Mouse (Mus musculus): ENCODE measurements around the gene Cdk17.
A peak's percentile ranks its signal among the peaks of the same experiment; 100 is the strongest.
"Not testable (repeated sequence)": the region's sequence is repeated elsewhere in the genome, so short reads cannot be mapped to it uniquely, and the experiment has no call there.

The Cdk17 gene

DNA sequence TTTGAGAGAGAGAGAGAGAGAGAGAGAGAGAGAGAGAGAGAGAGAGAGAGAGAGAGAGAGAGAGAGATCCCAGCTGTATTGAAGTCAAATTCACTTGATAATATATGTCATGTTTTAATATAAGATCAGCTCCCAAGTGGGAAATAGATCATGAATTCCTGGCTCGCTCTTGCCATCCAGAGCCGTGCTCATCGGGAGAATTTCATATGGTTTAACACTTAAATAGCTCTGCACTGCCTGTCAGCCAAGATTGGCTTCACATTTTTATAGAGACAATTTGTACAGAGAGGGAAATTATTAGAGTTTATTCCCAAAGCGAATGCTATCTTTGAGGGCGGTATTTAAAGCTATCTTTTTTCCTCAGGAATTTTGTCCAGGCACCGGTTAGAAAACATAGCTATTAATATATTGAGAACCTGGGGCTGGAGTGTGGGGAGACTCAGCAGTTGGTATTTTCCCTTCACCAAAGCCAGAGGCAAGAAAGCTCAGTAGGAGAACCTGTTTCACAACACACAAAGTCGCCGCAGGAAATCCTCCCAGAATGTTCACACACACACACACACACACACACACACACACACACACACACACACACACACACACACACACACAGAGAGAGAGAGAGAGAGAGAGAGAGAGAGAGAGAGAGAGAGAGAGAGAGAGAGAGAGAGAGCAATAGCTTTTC, 17.9 kb upstream of the Cdk17 start:
- DNase-seq (ENCODE audit: extremely low read depth, low read depth) = no peak

DNA sequence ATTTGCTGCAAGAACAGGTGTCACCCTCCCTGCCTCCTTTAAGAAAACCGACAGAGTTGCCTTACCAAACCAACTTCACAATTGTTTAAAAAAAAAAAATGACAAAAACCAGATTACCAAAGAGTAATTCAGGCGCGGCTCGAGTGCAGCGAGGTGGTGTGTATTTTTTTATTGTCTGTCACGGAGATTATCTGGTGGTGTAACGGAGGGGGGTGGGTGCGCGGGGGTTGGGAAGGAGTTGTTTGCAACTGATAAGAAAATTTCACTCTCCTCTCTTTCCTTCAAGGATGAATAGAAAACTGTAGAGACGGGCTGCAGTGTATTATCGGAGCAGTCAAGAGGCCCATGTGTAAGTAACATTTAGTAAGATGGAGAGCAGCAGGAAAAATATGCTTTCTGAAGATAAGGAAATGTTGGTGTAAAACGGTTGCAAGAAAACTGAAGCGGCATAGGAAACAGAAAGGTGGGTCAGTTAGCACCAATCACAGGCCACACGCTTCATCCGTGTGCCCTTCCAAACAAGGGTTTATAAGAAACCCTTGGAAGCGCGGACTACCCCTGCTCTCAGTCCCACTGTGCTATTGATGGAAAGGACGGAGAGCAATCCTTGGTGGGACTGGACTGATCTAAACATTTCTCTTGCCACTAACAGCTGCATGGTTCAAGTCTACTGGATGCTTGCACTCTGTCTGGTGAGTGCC, 17.2 kb upstream of the Cdk17 start:
- peak; percentile 99 for DNase-seq (ENCODE audit: extremely low read depth, low read depth)

DNA sequence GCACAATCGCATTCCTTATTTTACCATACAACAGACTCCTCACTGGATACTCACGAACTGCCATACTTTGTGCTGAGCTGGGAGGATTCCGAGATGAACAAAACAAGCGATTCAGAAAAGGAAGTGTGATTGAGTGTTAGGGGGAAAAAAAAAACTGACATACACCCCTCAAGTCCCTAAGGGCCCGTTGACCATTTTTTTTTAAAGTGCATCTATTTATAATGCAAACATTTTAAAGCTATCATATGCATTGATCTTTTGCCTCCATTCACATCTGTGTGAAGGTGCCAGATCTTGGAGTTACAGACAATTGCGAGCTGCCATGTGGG, 16.7 kb upstream of the Cdk17 start:
- DNase-seq (ENCODE audit: extremely low read depth, low read depth) = no peak

DNA sequence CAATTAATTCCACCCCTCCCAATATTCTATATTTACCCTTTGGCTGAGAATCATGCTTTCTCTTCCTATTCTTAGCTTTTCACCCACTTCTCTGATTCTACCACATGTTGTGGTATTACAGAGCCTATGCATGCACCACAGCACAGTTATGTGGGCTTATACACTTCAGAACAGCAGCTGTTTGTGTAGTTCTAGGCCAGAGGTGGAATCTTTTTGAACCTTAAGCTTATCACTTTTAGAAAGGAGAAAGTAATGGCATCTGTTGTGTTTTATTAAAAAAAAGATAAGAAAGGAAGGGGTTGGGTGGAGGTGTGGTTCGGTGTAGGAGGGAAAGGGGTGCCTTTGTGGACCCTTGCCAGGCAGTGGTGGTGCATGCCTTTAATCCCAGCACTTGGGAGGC, 16.1 kb upstream of the Cdk17 start:
- DNase-seq (ENCODE audit: extremely low read depth, low read depth) = peak; percentile 77

DNA sequence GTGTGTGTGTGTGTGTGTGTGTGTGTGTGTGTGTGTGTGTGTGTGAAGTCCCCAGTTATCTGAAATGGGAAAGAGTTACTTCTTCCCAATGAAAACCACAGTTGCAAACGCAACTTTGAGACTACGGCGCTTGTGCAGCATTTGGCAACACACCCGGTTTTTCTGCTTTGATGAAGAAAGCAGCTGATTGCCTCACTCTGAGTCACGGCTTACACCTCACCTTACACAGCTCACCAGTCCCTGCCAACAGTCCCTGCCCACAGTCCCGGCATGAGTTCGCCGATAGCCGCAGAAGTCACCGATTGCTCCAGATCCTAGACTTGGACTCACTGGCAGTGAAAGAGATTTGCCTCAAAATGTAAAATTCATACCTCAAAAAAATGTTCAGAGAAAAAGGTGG, 15.6 kb upstream of the Cdk17 start:
- peak; percentile 66 for DNase-seq (ENCODE audit: extremely low read depth, low read depth)

DNA sequence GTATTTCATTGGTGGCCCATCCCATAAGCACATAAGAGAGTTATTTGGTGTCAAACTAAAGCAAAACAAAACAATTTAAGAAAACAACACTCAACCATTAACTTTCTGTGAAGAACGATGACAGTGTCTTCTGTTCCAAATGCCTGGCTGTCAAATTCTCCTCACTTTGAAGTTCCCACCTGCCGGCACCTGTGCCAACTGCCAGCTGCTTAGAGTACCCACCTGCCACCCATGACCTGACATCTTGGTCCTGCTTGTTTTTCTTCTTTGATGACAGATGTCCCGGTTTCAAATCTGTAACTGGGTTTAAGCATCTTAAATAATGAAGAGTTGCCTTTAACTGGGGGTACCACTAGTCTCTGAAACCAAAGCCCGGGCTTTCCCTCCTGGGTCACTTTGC, 14.1 kb upstream of the Cdk17 start:
- DNase-seq (ENCODE audit: extremely low read depth, low read depth) = no peak

DNA sequence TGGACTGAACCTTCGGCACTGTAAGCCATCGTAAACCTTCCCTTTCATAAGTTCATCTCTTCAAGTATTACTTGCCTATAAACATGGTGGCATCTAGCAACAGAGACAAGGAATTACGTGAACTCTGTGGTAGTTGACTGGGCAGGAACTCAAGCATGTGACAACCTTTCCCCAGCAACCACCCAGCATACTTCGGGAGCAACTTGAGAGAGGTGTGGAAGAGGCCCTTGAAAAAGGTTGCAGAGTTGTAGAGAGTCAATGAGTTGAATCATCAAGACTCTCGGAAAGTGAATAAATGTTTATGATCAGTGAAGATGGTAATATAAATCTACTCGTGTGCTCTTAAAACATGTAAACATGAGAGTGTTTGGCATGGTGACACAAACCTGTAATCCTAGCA, 13.0 kb upstream of the Cdk17 start:
- no peak for DNase-seq (ENCODE audit: extremely low read depth, low read depth)

DNA sequence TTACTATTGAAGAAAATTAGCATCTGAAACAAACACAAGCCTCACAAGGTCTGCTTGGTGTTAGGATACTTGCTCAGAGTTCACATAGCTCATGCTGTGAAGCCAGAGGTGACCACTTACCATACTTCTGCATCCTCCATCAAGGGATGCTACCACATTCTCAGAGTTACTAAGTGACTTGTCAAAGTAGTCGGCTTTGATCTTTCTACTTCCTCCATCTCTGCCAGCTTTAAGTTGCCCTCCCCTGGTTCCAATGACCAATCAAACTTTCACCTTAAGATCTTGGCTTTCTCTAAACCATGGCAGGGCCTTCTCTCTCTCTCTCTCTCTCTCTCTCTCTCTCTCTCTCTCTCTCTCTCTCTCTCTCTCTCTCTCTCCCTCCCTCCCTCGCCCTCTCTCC, 11.1 kb upstream of the Cdk17 start:
- DNase-seq (ENCODE audit: extremely low read depth, low read depth) = no peak

DNA sequence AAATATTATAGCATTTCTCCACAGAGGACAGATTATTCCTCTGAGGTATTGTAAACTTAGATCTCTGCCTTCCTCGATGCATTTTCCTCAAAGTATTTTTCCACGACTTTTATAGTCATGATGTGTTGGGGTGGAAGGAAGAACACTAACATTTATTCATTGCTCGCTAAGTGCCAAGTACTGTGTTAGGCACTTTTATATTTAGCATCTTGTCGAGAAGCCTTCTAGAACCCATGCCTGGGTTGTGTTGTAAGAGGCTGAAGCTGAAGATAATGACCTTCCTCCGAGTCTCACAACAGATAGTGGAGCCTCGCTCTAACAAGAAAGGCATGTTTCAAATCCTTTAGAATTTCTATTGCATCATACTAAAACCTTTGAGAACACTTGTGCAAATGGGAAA, 8.9 kb upstream of the Cdk17 start:
- no peak for DNase-seq (ENCODE audit: extremely low read depth, low read depth)

DNA sequence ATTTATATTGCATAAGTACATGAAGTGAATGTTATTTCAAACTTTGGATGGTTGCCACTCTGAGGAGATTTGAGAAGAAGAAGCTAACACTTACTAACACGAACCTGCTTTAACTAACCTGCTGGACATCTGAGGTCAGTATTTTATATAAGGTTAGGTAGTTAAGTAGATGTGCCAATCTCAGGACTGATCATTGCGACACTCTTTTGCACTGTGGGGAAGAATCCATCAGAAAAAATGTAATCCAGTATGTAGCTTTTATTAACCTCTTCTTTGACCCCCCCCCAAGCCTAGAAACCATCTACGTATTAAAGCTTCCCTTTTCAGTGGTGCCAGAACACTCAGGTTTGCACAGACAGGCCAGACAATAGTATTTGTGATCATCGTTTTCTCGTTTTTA, 8.0 kb upstream of the Cdk17 start:
- DNase-seq (ENCODE audit: extremely low read depth, low read depth) = no peak

DNA sequence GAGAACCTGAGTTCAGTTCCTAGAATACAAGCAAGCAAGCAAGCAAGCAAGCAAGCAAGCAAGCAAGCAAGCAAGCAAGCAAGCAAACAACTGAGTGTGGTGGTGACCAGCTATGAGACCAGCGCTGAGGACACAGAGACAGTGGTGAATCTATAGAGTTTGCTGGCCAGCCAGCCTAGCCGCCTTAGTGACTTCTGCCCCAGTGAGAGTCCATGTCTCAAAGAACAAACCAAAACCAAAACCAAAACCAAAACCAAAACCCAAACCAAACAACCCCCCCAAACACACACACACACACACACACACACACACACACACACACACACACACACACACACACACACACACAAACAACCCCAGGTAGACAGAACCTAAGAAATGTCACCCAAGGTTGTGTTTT, 7.3 kb upstream of the Cdk17 start:
- DNase-seq (ENCODE audit: extremely low read depth, low read depth) = not testable (repeated sequence)

DNA sequence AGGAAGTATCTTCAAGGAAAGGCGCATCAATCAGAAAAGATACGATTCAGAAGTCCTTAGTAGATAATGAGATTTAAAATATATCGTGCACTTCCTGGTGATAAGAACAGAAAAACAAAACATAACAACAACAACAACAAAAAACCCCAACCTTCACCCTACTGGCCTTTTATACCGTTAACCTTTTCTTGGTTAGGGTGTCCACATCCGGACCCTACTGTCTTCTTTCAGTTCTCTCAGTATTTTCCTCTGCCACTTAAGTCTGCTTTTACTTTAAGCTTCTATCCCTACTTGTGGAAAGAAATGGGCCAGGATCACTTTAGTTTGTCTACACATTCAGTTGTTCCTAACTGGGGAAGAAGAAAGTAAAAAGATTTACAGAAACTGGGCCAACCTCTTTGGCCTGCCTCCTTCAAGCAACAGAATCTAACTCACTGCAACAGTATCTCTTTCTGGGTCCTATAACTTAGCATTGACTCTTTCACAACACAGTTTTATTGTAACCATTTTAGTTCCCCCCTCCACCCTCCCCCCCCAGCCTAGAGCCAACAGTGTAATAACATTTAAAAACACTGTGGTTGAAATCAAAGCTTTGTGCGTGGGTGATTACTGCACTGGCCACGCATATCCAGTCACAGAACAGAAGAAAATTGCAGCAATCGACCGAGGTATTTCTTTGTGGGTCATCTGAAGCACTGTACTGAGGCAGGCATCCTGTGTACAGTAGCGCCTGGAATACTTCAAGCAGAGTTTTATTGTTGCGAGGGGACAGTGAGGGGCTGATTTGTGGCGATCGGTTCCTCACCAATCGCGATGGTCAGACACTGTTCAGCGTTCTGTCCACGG, 801 bp upstream of the Cdk17 start:
- no peak for DNase-seq (ENCODE audit: extremely low read depth, low read depth)

DNA sequence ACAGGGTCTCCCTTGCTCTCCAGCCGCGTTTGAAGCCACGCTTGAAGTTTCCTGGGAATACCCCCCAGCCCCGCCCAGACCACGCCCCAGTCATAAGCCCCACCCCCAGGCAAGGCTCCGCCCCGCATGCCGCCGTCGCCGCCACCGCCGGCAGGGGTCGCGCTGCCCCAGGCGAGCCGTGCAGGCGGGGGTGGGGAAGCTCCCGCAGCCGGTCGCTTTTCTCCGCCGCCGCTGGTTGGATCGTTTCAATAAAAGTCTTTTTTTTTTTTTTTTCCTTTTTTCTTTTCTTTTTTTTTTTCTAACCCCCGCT, 223 bp upstream of the Cdk17 start:
- DNase-seq (ENCODE audit: extremely low read depth, low read depth) = no peak

DNA sequence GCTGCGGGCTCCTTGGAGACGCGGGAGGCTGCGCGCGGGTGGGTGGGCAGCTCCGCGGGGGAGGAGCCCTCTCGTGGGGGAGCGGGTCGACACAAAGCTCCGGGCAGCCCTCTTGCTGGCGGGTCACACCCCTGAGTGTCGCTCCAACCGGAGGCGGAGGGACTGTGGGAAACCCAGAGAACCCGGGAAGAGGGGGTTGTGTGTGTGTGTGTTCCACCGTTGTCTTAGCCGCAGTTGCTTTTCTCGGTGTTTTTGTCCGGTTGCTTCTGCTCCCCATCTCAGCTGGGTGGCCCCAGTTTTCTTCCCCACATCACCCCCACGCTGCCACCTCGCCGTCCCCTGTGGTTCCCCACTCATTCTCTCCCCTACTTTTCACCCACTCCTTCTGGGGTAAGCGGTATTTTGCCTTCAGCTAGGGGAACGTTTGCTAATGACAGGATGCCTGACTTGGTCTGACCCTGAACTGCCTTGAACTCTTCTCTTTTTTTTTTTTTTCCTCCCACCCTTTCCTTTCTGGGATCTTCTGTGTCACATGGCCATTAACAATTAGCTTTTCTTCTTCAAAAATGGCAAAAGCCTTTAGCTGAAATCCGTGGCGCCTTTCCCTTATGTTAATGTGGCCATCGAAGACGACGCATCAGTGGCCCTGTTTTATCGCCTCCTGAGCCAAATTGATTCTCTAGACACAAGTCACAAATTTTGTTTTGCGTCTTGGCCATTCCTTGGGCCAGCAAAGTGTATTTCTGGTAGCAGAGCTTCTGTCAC, 1.0 kb downstream of the Cdk17 start:
- peak; percentile 45 for DNase-seq (ENCODE audit: extremely low read depth, low read depth)

DNA sequence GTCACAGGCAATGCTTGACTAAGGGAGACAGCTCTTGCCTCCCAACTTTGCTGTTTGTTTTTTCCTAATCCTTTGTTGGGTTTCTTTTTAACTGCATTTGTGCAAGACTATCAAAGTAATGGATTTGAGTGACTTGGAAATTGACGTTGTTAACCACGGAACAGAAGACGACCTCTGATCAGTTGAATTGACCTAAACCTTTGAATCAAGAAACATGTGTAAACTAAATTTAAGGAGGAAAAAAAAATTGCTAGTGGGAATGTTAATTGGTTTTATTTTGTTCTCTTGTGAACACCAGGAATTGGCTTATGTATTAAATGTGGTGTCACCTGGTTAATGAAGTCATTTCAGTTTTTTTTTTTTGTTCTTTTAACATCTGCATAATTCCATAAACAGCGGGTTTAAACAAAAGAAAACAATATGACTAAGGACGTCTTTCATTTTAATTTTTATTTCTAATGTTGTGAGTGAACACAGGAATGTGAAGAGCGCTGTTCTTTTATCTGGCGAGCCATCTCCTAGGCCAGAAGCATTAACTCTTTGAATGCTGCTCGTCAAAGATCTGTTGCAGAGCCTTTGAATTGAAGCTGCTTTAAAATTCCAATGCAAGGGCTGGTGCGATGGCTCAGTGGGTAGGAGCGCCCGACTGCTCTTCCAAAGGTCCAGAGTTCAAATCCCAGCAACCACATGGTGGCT, 1.7 kb downstream of the Cdk17 start:
- DNase-seq (ENCODE audit: extremely low read depth, low read depth) = no peak

DNA sequence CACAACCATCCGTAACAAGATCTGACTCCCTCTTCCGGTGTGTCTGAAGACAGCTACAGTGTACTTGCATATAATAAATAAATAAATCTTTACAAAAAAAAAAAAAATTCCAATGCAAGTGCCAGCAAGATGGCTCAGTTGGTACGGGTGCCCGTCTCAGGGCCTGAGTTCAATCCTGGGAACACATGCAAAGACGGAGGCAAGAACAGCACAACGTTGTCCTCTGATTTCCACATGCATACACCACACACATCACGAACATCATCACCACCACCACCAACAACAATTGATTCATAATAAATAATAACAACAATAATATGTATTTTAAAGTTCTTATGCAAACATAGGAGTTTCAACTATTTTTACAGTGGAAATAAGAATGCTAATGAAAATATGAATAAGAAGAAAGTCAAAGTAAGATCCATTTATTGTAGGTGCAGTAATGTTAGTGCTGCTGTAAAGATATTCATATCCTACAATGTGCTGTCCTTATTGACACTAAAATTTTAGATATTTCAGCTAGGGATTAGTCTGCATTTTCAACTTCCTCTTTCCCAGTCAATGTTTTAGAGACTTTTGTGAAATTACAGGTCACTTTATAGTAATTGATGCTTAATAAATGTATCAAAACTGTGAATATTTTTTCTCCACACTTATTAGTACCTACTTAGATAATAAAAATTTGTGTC, 2.4 kb downstream of the Cdk17 start:
- DNase-seq (ENCODE audit: extremely low read depth, low read depth) = peak; percentile 63

DNA sequence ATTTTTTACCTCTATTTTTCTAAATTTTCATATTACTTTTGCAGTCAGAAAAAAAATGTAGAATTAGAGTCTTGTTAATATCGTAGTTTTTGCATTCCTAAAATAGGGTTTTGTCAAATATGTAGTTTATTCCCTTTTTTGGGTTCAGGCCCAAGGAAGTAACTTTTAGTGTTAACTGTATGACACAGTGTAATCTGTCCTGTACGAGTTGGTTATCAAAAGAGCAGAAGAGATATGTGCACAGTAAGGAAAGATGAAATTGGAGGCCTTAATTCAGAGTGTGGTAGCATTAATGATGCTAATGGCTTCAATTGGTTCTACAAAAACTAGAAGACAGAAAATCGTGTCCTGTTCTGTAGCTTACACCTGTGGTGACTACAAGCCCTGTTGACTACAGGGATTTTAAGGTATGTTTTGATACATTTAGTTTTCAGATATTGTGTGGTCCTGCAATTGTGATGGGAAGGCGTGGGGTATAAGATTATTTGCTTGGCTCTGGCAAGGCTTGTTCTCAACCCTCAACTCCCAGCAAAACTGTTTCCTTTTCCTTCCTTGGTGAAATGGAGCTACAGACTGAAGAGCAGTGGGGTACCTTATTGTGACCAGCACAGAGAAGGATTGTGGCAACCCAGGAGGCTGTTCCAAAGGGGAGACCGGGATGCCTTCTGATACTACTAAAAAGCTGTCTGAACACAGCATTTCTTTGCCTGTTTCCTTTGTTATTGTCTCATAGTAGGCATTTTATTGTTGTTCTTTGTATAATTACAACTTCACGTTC, 3.2 kb downstream of the Cdk17 start:
- DNase-seq (ENCODE audit: extremely low read depth, low read depth) = no peak

DNA sequence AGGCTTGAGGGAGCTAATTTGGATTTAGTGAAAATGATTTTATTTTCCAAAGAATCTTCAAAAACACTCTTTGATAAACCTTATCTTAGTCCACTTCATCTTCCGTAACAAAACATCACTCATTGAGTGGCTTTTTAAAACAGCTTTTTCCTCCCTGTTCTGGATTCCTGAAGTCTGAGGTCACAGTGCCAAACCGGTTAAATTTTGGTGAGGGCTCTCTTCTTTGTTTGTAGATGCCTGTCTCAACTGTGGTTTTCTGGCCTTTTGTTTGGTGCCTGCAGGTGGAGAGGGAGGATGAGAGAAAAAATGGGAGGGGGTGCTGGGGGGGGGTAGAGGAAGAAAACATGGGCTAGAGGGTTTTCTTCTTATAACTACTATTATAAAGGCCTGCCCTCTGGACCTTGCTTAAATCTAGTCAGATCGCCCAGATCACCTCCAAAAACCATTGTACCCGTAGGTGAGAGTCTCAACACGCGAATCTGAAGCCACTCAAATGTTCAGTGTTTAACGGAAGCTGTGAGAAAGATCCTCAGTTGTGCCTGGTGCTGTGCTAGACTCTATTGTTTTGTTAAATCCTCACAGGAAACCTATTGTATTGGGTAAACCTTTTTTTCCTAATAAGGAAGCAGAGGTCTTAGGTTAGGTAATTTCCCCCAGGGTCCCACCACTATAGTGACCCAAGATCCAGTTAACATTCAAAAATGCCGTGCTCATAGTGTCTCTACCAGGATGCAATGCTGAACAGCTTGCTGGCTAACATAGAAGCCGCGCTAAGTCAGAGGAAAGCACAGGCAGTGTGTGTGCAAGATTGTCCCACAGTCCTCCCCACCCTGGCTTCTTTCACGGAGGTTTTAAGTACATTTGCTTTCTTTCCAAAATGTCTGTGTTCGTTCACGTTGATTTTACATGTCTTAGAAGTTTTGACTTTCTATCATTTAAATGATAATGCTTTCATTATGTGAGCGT, 5.0 kb downstream of the Cdk17 start:
- DNase-seq (ENCODE audit: extremely low read depth, low read depth) = no peak

DNA sequence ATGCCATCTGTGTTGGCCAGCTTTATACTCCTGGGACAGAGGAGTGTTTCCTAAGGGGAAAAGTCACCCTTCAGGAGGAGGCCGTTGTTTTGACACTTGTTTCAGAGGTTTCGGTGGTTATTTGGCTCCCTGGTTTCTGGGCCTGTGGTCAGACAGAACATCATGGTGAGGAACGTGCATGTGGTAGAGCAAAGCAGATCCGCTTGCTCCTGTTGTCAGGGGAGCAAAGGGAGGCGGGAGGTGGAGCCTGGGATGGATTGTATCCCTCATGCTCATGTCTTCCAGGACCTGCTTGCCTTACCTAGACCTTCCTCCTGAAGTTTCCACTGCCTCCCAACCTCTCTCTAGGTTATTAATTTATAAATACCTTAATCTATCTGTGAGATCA, 5.7 kb downstream of the Cdk17 start:
- no peak for DNase-seq (ENCODE audit: extremely low read depth, low read depth)

Measured in MEL-GATA-1-ER (cell line).